Mouse (Mus musculus) gastrocnemius, adult 18-20 months (tissue): Measurements from ENCODE around the gene Ppp1r7. TPM values are rescaled to one million over a fixed set of nuclear protein-coding genes. Genes with fewer than 3 reads are reported as not detected.

ENCODE experiments used
- microRNA-seq: library from miRNA; unstranded; fragments of <30 nt; microRNA quantifications from one replicate; pipeline ENCODE4 v1.2.0, GENCODE M21; 2021
- total RNA-seq, 2 experiments: library from RNA; stranded (reverse); gene quantifications; 2 replicates each; pipeline ENCODE4 v1.2.3; 2021

The Ppp1r7 gene
- total RNA-seq, 2 experiments from 2014 or later: 16.2 to 21.0 TPM

Small RNAs within 50 kb of the gene (microRNA-seq; reads per million reads assigned to microRNA genes)
- gene Mir6345 (not detected), gene Mir6902 (not detected)

Other genes with a start within 250 kb of the Ppp1r7 start
- gene Kif1a, start 240.9 kb upstream of the Ppp1r7 start, total RNA-seq: 1 to 10 TPM in 1 of 2 experiments, under 1 TPM in 1; 0.96 to 2.4 TPM
- gene Agxt, start 207.6 kb upstream of the Ppp1r7 start, total RNA-seq: not detected
- not detected for gene 2310007B03Rik, start 181.9 kb upstream of the Ppp1r7 start, total RNA-seq
- not detected for gene Crocc2, start 174.1 kb upstream of the Ppp1r7 start, total RNA-seq
- 1 to 10 TPM; 3.7 to 4.1 TPM for gene Sned1, start 107.0 kb upstream of the Ppp1r7 start, total RNA-seq
- 10 to 100 TPM in 1 of 2 experiments, 1 to 10 TPM in 1; 9.3 to 10.0 TPM for gene Mterf4, start 36.9 kb upstream of the Ppp1r7 start, total RNA-seq
- gene Pask, start 628 bp downstream of the Ppp1r7 start, total RNA-seq: under 1 TPM; 0.07 to 0.32 TPM
- not detected for gene Ano7, start 31.1 kb downstream of the Ppp1r7 start, total RNA-seq
- gene Hdlbp, start 136.0 kb downstream of the Ppp1r7 start, total RNA-seq: 100 to 1,000 TPM; 341 to 345 TPM
- gene Farp2, start 169.2 kb downstream of the Ppp1r7 start, total RNA-seq: 10 to 100 TPM; 13.1 to 13.7 TPM